Mouse (Mus musculus) left cerebral cortex, adult 2 months (tissue): ENCODE data around the gene Cacna1c. TPM values are rescaled to one million over a fixed set of nuclear protein-coding genes. Genes with fewer than 3 reads are reported as not detected.

Experiments used
- DNase-seq, 2 experiments: peaks; one replicate each; pipeline ENCODE4 v3.0.0; 2021 to 2022; ENCODE audit warnings: low spot score in 2 of 2, mixed read lengths in 1 of 2; ENCODE audit errors: extremely low spot score in 1 of 2
- H3K27ac ChIP-seq: fragments of 200-600 bp; 2 replicates; pipeline ENCODE4 v1.8.1; 2022
- H3K4me3 ChIP-seq: fragments of 200-600 bp; 2 replicates; pipeline ENCODE4 v1.8.1; 2022
- CTCF ChIP-seq: fragments of 200-600 bp; IDR thresholded peaks from 2 replicates; pipeline ENCODE4 v1.8.1; 2022; ENCODE audit warnings: antibody characterized with exemption, mild to moderate bottlenecking, moderate library complexity
- intact Hi-C: fragments of 180-260 bp; cut with DNase I; formaldehyde crosslinking; loops from one replicate; pipeline ENCODE4 v1.15.1; 2025
- total RNA-seq, 2 experiments: library from RNA; stranded (reverse); gene quantifications; 2 replicates each; pipeline ENCODE4 v1.2.3; 2021

Gene Cacna1c
- total RNA-seq, 2 experiments from 2014 or later = 69.1 to 73.9 TPM

- intact Hi-C loops = no loop called here
These were observed 156.4 kb downstream of the Cacna1c start for GRCm38 (mm10) chr6:119039815-119040214.

GRCm38 (mm10) chr6:119039293-119039692 lies 156.9 kb downstream of the Cacna1c start:
- no peak for DNase-seq
- intact Hi-C loops = no loop called here
- H3K4me3 ChIP-seq = no peak overlapping the region
- TF ChIP-seq CTCF = no peak
- no peak overlapping the region for H3K27ac ChIP-seq

More at GRCm38 (mm10) chr6:119039815-119040214, 156.4 kb downstream of the Cacna1c start:
- no peak for TF ChIP-seq CTCF
- Histone ChIP-seq H3K4me3 (no peak overlapping the region), H3K27ac (no peak overlapping the region)
- no peak for DNase-seq

- intact Hi-C loops = no loop called here
- H3K4me3 ChIP-seq = no peak overlapping the region
- no peak for TF ChIP-seq CTCF
- H3K27ac ChIP-seq = peak overlapping the region; percentile 3; the same call in 1 of the 2 replicates
- no peak for DNase-seq
These were observed 158.4 kb downstream of the Cacna1c start for GRCm38 (mm10) chr6:119037815-119038214.

GRCm38 (mm10) chr6:119037047-119037446 lies 159.2 kb downstream of the Cacna1c start:
- intact Hi-C loops = no loop called here
- Histone ChIP-seq H3K27ac (no peak overlapping the region; the same call in 1 of the 2 replicates), H3K4me3 (no peak overlapping the region)
- no peak for DNase-seq
- TF ChIP-seq CTCF = no peak

GRCm38 (mm10) chr6:119035361-119035760 lies 160.9 kb downstream of the Cacna1c start:
- H3K27ac ChIP-seq = no peak overlapping the region
- no peak overlapping the region for H3K4me3 ChIP-seq
- intact Hi-C loops = no loop called here
- TF ChIP-seq CTCF = no peak
- no peak for DNase-seq

GRCm38 (mm10) chr6:119034947-119035346 lies 161.3 kb downstream of the Cacna1c start:
- no peak overlapping the region for H3K27ac ChIP-seq
- no peak for DNase-seq
- TF ChIP-seq CTCF = no peak
- intact Hi-C loops = no loop called here
- H3K4me3 ChIP-seq = no peak overlapping the region

- intact Hi-C loops = no loop called here
- no peak for TF ChIP-seq CTCF
- DNase-seq = no peak
- no peak overlapping the region for H3K4me3 ChIP-seq
- no peak overlapping the region for H3K27ac ChIP-seq
These were observed 168.3 kb downstream of the Cacna1c start for GRCm38 (mm10) chr6:119027880-119028279.

GRCm38 (mm10) chr6:119022850-119023249 lies 173.4 kb downstream of the Cacna1c start:
- intact Hi-C loops = no loop called here
- H3K27ac ChIP-seq = no peak overlapping the region
- no peak overlapping the region for H3K4me3 ChIP-seq
- TF ChIP-seq CTCF = no peak; the same call in none of the 2 replicates
- DNase-seq = no peak

- no peak overlapping the region for H3K4me3 ChIP-seq
- no peak overlapping the region for H3K27ac ChIP-seq
- no peak for TF ChIP-seq CTCF
- intact Hi-C loops = no loop called here
- DNase-seq = no peak
These were observed 175.0 kb downstream of the Cacna1c start for GRCm38 (mm10) chr6:119021226-119021625.

GRCm38 (mm10) chr6:119018956-119019355 lies 177.3 kb downstream of the Cacna1c start:
- no peak for DNase-seq
- TF ChIP-seq CTCF = no peak
- intact Hi-C loops = no loop called here

GRCm38 (mm10) chr6:119018256-119018655 lies 178.0 kb downstream of the Cacna1c start:
- no peak for DNase-seq
- no peak for TF ChIP-seq CTCF
- H3K27ac ChIP-seq = no peak overlapping the region
- intact Hi-C loops = no loop called here
- H3K4me3 ChIP-seq = no peak overlapping the region

More at GRCm38 (mm10) chr6:119018956-119019355, 177.3 kb downstream of the Cacna1c start:
- no peak overlapping the region for H3K4me3 ChIP-seq
- no peak overlapping the region for H3K27ac ChIP-seq

- Histone ChIP-seq H3K4me3 (no peak overlapping the region), H3K27ac (no peak overlapping the region)
- TF ChIP-seq CTCF = no peak
- DNase-seq = no peak
- intact Hi-C loops = no loop called here
These were observed 178.7 kb downstream of the Cacna1c start for GRCm38 (mm10) chr6:119017498-119017897.

- Histone ChIP-seq H3K27ac (no peak overlapping the region), H3K4me3 (no peak overlapping the region)
- TF ChIP-seq CTCF = no peak
- DNase-seq = no peak
- intact Hi-C loops = no loop called here
These were observed 180.9 kb downstream of the Cacna1c start for GRCm38 (mm10) chr6:119015346-119015745.
